Mouse (Mus musculus) c-Kit-positive CD71-positive TER-119-negative erythroid progenitor cells, embryonic 14.5 days (primary cell): ENCODE data around the gene Htr2a.
A peak's percentile ranks its signal among the peaks of the same experiment; 100 is the strongest.

Experiments
- DNase-seq: peaks from one replicate; pipeline ENCODE4 v3.0.0-alpha.2; 2013; ENCODE audit warnings: low read depth

Htr2a gene

DNA sequence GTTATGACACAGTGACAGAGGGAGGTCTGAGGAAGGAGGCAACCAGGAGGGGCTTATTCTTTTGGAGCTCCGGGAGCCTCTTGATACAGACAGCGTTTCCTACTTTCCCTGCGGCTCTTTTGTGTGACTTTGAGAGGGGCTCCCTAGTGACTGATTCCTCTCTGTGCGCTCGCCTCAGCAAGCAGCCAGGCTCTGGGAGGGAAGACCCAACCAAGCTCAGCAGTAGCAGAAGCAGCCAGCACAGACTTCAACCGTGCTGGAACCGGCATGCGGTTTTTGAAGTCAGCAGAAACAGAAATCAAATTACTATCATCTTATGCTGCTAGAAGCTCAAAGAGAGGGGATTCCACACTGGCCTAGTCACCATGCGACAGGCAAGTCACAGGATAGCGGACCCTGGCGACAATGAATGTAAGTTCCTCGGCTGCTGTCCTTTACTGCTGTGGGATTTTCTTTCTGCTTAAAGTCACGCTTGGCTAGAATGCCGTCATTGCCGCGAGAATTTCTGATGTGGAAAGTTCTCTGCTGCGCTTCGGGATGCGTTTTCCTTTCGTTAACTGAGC is at the start of gene Htr2a:
TSS of gene Htr2a (plus strand) at position 22 of the 563 bp plus-strand sequence.
- DNase-seq = no peak

DNA sequence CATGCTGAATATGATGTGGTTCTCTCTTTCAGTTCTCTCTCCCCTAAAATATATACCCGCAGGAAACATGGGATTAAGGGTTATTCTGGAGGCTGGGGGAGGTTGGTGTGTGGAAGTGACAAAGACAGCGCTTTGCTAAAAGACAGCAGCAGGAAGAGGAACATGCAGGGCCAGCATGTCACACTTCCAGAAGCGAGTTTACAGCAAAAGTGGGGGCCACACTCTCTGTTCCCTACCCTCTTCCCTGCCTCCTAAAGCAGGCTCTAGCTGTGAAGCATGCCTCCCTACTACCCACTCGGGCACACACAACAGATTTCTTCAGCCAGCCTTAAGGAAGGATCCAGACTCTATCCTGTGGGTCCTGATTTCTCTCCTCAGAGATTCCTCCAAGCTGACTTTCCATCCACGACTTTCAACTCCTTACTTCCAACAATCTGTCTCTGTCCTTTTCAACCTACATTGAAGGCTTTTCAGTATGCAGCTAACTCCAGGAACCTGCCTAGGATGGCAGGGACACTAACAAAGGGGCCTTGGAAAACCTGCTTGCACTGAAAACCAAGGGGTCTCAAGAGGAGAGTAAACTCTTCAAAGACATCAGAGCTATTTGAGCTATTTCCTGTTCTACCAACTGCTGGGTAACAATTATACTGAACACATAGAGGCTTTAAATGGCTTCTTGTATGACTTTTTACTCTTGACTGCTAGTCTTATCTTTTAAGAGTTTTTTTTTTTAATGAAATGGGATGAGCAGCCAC is 39.1 kb upstream of the Htr2a start:
- no peak for DNase-seq

DNA sequence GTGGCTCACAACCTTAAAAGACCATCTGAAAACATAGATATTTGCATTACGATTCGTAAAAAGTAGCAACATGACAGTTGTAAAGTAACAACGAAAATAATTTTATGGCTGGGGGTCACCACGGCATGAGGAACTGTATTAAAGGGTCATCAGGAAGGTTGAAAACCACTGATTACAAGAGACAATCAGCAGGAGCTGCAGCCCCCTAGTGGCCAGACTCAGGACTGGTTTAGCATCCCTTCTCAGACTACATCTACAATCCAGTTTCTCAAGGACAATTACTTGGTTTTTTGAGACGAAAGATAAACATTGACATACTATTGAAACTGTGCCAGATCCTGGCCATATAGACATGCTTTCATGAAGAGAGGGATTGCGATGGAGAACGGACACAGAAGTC is 38.1 kb upstream of the Htr2a start:
- no peak for DNase-seq

DNA sequence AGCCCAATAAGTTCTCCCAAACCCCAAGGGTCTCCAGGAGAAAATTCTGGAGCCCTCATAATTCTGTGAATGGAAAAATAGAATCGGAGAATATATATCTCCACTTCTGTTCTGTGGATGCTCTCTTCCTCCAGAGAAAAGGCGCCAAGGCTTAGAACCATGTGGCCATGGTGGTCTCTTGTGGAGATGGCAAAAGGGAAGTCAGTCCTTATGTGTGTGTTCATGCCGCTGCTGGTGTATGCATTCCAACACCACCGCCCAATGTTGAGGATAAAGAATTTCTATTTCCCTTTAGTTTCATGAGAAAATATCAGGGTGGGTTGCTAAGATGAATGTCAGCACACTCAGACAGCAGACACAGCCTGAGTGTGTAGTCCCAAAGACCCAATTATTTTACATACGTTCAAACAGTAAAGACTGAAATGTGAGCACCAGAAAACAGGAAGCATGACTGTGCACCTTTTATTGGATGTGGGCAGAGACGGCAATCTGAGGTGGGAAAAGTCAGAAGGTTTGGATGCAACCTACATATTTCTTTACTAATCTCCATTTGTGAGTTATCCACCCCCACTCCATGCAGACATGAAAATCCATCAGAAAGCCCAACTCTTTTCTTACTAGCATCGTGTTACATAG is 37.4 kb upstream of the Htr2a start:
- DNase-seq = no peak

DNA sequence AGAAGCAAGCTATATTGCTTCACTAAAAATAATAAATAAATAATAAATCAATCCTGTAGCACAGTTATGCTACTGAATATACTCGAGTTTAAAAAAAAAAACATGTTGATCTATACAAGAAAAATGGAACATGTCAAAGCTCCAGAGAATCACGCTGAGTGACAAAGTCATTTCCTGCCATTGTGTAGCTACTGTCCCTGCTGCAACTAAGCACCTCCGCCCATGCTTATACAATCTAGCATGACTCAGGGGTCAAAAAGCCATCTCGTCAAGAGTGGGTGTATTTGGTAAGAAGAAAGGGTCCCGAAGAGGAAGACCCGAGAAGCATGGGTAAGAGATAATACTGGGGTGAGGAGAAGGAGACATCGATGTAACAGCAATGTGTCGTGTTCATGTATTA is 29.3 kb upstream of the Htr2a start:
- no peak for DNase-seq

DNA sequence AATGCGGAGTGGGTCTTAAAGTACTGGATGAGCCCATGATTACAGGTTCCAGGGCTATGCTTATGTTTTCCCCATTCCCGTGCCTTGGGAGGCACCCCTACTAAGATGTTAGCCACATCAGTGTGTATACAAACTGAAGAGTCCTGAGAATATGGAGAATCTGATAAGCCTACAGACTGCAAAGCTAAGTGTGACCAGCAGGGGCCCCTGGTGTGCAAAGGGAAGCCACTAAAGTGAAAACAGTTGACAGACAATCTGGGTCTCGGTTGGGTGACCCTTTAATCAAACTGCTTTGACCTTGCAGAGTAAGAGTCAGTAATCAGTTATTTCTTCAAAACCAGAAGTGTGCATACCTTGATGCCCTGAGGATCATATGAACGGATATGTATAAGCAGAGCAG is 21.8 kb upstream of the Htr2a start:
- no peak for DNase-seq

DNA sequence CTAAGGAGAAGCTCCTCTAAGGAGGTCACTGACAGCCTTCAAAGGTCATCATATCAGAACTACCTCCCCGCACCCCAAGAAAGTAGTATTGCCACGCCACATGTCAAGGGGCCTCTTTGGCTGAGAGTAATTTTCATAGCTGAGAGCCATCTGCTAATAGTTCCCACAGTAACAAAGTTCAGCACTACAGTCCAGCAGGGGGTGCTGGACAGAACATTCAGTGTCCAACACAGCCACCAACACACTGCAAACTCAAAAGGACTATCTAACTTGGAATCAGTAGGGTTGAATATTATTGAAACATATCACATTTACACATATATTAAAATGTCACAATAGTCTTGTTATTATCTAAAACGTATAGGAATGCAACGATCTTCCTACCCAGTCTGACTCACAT is 2.6 kb upstream of the Htr2a start:
- DNase-seq = no peak

DNA sequence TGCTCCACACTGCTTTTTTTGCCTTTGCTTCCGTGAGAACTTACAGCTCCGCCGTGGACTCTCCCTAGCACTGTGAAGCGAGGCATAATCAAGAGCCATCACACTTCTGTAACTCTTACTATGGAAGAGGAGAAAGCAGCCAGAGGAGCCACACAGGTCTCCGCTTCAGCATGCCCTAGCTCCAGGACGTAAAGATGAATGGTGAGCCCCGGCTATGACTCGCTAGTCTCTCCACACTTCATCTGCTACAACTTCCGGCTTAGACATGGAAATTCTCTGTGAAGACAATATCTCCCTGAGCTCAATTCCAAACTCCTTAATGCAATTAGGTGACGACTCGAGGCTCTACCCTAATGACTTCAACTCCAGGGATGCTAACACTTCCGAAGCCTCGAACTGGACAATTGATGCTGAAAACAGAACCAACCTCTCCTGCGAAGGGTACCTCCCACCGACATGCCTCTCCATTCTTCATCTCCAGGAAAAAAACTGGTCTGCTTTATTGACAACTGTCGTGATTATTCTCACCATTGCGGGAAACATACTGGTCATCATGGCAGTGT is 1.1 kb downstream of the Htr2a start:
- no peak for DNase-seq

DNA sequence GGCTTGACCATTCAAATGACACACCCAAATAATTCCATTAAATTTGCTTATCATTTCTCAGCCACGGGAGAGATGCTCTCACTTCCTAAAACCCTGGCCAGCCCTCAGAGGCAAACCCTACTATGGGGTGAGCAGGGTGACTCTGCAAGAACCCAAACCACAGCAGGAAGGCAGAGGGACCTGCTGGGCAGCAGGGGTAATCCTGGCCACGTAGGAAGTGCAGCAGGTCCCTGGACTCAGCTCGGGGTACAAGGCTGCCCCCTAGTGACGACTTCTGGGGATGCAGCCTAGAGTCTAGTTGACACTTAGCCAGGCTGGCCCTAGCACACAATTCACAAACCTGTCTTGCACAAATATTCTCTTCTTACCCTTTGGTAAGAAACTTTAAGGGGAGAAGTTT is 2.7 kb downstream of the Htr2a start:
- DNase-seq = peak; percentile 83

DNA sequence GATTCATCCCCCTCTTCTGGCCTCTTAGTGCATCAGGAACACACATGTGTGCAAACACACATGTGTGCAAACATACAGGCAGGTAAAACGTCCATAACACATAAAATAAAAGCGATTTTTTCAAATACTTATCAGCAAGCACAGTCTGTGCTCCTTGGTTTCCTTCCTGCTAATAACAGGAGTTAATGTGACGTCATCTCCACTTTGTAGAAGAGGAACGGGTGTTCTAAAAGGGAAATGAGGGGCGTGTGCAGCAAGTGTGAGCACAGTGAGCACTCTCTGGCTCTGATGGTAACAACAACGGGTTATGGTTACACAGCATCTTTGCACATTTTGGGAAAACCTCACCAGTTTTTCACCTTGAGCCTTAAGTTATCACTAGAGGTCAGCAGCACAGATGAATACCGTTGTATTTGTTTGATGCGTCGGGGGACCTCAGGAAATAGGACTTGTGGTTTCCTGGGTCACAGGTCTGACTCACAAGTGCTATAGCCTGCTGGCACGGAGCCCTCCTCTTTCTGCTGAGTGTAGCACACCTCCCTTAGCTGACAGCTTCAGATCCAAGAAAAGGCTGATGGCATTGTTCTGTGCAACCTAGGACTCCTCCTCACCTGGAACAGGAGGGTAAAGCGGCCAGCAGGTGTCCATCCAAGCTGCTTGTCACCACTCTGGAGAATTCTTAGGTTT is 5.6 kb downstream of the Htr2a start:
- DNase-seq = no peak

DNA sequence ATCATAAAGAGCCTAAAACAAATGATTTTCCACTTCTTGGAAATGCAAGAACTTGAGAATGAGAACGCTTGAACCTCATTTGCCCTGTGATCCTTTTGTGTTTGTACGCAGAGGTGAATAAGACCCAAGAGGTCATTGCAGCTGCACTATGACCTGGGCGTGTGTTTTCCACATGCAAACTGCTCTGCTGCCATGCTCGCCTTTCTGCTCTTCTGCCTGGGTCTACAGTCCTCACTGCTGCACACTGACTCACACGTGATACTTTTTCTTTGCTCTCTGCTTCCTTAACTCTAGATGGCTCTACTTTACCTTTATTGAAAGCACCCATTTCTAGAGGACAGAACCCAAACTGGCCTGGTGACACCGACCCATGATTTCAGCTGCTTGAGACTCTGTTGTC is 9.4 kb downstream of the Htr2a start:
- no peak for DNase-seq

DNA sequence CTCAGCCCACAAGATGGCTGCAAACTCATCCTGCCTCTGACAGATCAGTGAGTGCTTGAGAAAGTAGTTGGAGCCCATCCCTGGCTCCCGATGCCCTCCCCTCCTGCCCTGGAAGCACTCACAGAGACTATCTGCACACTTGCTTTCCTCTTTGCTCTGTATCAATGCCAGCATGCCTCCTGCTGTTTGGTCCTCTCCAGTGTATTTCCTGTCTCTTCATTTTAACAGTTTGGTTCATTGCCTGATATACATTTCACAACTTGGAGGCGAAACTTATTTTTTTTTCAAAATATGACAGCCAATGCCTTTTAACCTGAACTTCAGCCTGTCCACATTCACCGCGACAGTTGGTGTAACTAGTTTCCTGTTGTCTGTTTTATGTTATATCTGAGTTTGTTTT is 11.0 kb downstream of the Htr2a start:
- DNase-seq = no peak

DNA sequence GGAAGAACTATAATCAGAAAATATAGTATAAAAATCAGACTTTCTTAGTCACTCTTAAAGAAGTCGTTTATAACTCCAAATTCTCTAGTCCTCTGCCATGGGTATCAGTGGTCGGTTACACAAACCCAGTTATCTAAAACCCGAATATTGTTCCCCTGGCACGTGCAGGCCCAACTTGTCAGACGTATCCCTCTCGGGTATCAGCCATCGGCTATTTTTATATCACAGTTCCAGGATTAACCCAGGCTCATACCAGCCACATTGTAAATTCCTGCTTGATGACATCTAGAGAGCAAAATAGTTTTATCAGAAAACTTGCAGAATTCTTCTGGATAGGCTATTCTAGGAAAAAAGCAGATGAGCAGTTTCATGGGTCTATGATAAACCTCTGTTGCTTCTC is 16.6 kb downstream of the Htr2a start:
- DNase-seq = no peak

DNA sequence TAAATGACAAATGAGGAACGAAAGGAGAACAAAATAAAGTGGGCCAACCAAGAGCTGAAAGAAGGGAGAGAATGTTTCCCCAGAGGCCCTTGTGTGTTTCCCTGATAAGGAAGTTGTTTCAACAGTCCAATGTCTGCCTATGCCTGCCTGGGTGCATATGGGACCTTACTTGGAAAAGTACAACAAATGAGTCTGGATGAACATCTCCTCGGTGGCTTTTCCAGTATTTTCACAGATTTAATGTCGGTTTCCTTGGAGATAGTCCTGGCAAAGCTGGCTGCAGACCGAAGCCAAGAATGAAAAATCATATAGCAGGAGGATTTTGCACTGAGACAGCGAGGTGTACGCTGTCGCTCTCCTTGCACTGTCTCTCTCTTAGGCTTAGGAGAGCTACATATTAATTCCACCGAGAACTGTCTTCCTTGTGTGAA is 18.8 kb downstream of the Htr2a start:
- no peak for DNase-seq

DNA sequence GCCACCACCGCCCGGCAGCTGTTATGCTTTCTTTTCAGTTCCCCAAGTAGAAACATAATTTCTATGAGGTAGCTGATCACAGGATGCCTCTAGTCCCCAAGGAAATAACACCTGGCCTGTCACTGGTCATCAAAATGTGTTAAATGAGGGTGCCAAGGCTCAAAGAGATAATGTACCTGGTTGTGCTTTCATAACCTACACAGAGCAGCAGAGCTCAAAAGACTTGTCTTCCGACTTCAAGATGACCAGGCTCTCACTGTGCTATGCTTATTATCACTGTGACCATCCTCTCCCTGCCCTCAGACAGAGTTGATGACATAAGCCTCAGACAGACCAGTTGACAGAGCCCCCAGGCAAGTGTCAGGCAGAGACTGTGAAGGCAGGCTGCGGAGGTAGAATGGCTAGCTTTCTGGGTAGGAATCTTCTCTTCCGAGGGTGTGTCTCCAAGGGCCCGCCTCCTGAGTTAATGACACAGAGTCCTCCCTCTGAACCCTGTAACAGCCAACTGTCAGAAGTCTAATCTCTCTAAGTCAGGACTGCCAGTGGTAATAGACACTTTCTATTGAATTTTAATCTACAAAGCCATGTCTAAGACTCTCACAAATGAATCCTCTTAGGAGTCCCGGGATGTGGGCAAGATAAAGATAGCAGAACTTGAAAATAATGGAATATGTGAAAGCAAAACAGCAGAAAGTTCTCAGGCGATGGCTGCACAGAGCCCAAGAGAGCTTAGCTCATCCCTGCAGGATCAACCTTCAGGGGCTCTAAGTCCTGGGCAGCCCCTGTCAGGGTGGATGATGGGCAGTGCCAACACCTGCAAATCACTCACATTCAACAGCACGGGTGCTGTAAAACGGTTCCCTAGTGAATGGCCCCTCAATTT is 31.7 kb downstream of the Htr2a start:
- peak; percentile 80 for DNase-seq

DNA sequence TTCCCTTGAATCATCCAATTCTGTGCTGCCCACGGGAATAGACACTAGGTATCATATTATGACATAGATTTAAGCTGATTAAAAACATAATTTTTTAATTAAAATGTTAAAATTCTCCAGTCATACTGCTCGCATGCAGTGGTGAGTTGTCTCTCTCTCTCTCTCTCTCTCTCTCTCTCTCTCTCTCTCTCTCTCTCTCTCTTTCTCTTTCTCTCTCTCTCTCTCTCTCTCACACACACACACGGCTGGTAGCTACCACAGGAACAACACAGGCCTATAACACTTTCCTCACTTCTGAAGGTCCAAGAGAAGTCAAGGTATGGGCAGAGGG is 32.3 kb downstream of the Htr2a start:
- DNase-seq = no peak

DNA sequence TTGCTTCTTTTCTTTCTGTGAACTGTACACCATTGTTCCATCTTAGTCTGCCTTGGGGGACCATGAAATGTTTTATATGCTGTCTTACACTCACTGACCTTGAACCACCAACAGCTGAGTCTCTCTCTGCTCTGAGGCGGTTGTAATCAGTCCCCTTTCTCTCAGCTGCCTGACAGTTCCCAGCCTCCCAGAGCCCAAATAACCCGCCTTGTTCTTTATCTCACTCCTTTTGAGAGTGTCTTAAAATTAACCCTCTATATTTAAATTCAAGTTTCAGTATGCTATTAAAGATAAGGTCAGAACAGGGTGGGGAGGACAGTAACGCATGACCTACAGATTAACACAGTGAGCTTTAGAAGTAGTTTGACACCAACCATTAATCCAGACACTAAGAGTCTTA is 32.9 kb downstream of the Htr2a start:
- peak; percentile 63 for DNase-seq

DNA sequence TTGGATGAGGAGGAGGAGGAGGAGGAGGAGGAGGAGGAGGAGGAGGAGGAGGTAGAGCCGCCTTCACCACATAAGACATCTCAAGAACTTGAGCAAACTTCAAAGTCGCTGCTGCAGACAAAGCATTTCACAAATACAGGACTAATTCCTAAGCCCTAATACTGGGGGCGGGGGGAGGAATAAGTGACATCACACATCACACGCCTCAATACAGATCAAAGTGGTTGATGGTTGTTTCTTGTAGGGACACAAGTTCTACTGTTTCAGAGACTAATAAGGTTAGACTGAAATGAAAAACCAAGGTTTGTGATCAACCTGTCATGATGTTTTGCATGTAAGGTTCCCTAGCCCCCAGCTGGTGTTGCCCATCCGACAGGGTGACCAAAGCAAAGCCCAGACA is 39.2 kb downstream of the Htr2a start:
- DNase-seq = no peak

DNA sequence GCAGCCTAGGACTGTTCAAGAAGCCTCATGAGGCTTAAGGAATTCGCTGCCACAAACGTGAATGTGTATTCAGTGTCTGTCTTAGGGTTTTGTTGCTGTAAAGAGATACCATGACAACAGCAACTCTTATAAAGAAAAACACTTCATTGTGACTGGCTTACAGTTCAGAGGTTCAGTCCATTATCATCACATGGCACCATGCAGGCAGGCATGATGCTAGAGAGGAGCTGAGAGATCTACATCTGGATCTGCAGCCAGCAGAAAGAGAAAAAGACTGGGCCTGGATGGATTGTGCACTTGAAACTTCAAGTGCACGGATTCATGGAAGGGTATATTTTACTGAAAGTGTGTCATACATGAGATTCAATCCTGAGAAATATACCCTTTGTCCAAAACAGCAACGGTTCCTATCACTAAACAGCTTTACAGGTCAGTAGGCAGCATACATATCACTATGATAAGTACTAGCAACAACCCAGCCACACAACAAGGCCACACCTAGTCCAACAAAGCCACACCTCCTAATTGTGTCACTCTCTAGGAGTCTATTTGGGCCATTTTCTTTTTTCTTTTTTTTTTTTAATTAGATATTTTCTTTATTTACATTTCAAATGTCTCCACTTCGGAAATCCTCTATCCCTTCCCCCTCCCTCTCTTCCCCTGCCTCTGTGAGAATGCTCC is 43.8 kb downstream of the Htr2a start:
- no peak for DNase-seq

DNA sequence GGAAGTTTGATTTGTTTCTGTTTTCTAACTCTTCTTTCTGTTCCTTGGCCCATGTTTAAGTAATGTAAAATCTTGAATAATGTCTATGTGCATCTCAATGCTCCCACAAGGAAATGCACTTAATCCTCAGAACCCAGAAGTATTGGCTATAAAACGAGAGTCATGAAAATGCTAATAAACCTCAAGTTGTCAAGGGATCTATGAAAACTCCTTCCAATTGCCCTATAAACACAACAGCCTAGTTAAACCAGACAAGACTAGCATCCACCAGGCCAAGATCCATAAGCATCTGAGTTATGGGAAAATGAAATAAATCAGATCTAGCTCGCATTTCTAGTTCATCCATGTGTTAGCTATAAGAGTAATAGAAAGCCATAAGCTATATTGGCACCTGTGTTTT is 51.3 kb downstream of the Htr2a start:
- no peak for DNase-seq

DNA sequence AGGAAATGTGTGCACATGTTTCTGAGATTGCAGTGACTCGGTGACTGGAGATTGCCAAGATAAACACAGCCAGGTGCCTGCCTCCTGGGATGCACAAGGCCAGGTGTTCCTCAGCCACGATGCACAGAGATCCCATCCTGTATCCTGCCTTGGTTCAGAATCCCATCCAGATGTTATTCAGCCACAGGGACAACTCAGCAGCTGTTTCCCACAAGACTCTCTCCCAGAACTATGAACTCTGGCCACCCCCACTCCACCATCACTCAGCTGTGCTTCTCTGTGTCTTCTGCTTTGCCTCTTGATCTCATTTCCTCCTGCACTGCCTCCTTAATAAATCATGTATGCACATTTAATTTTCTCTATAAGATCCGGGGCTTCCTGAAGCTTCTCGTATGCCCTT is 56.1 kb downstream of the Htr2a start:
- no peak for DNase-seq
